Mouse (Mus musculus): ENCODE data around the gene Frmd8.

Frmd8 gene

GRCm38 (mm10) chr19:5849843-5850527 lies 25.1 kb downstream of the Frmd8 start:
- peak; percentile 85 for DNase-seq (ENCODE audit: low read depth)

GRCm38 (mm10) chr19:5848826-5849672 lies 26.0 kb downstream of the Frmd8 start:
- no peak for DNase-seq (ENCODE audit: low read depth)

GRCm38 (mm10) chr19:5848032-5848825 lies 26.8 kb downstream of the Frmd8 start:
- DNase-seq (ENCODE audit: low read depth): no peak

GRCm38 (mm10) chr19:5847306-5847796 lies 27.7 kb downstream of the Frmd8 start:
- no peak for DNase-seq (ENCODE audit: low read depth)

- no peak for DNase-seq (ENCODE audit: low read depth)
Measured at GRCm38 (mm10) chr19:5846557-5847305, 28.3 kb downstream of the Frmd8 start.

GRCm38 (mm10) chr19:5846154-5846553 lies 28.9 kb downstream of the Frmd8 start:
- DNase-seq (ENCODE audit: low read depth): no peak

- peak; percentile 89 for DNase-seq (ENCODE audit: low read depth)
Measured at GRCm38 (mm10) chr19:5845319-5846135, 29.5 kb downstream of the Frmd8 start.

- DNase-seq (ENCODE audit: low read depth): no peak
Measured at GRCm38 (mm10) chr19:5844831-5845318, 30.2 kb downstream of the Frmd8 start.

- no peak for DNase-seq (ENCODE audit: low read depth)
Measured at GRCm38 (mm10) chr19:5843781-5844691, 31.0 kb downstream of the Frmd8 start.

GRCm38 (mm10) chr19:5842785-5843730 lies 32.0 kb downstream of the Frmd8 start:
- no peak for DNase-seq (ENCODE audit: low read depth)

GRCm38 (mm10) chr19:5841999-5842784 lies 32.9 kb downstream of the Frmd8 start:
- no peak for DNase-seq (ENCODE audit: low read depth)

GRCm38 (mm10) chr19:5841389-5841946 lies 33.6 kb downstream of the Frmd8 start:
- no peak for DNase-seq (ENCODE audit: low read depth)

GRCm38 (mm10) chr19:5840890-5841388 lies 34.1 kb downstream of the Frmd8 start:
- no peak for DNase-seq (ENCODE audit: low read depth)

- no peak for DNase-seq (ENCODE audit: low read depth)
Measured at GRCm38 (mm10) chr19:5840086-5840889, 34.8 kb downstream of the Frmd8 start.

GRCm38 (mm10) chr19:5839317-5840085 lies 35.6 kb downstream of the Frmd8 start:
- DNase-seq (ENCODE audit: low read depth): no peak

GRCm38 (mm10) chr19:5838892-5839165 lies 36.2 kb downstream of the Frmd8 start:
- DNase-seq (ENCODE audit: low read depth): no peak

Data from c-Kit-positive CD71-negative TER-119-negative erythroid progenitor cells, embryonic 14.5 days (primary cell).